Mouse (Mus musculus): ENCODE measurements around the gene Tada2a.

DNA sequence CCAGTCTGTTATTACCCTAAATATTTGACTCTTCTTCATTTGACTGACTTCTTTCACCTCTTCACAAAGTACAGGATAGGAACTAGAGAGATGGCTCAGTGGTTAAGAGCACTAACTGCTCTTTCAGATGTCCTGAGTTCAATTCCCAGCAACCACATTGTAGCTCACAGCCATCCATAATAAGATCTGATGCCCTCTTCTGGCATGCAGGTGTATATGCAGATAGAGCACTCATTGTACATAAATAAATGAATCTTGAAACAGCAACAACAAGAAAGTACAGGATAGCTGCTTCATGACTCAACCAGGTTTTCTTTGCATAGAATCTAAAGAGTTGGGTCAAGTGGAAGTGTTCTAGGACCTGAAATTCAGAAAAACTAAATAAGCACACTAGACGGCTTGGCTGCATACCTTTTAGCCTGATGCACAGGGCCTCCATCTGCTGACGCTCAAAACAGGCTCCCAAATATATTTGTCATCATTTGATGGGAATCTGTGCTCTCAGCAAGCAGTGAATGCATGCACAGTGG lies 5.0 kb upstream of the Tada2a start:
- TF ChIP-seq CTCF (IDR thresholded peaks at IDR 0.05; ENCODE audit: control insufficient read depth, insufficient read depth, insufficient read length) (no peak), CEBPB (IDR thresholded peaks at IDR 0.05; ENCODE audit: low read depth) (no peak), USF1 (IDR thresholded peaks at IDR 0.05; ENCODE audit: low read depth) (no peak), MAX (IDR thresholded peaks at IDR 0.05) (no peak), MYOG (IDR thresholded peaks at IDR 0.05; ENCODE audit: control insufficient read depth, extremely low read depth, insufficient read length) (no peak), MYOD1 (IDR thresholded peaks at IDR 0.05; ENCODE audit: control insufficient read depth, insufficient read length, low read depth) (no peak)
